Mouse (Mus musculus): ENCODE data around the gene Tef. TPM values are rescaled to one million over a fixed set of nuclear protein-coding genes. Genes with fewer than 3 reads are reported as not detected.

Gene Tef
- polyA plus RNA-seq, 1 experiment from 2014 or later = 22.9 TPM

DNA sequence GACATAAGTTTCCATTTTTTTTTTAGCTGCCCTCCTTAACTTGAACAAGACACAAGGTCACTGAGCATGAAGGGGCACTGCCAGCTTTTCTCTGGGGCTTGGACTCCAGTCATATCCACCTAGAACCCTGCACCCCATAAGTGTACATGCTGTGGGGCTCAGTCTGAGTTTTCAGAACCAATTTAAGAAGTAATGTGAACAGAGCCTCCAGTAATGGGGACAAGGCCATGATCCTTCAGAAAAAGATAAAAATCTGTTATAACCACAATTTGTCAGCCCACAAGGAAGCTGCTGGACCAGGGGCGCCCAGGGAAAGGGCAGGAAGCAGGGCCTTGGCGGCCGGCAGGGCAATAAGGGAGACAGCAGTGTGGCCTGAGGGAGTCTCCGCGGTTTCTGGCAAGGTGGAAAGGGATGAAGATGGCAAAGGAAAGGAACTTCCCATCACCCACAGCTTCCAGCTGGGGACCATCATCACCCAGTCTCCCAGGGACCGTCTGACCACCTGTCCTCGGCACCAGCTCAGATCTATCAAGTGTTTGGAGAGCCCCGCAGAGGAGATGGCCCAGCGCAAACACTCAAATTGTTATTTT lies 50.3 kb downstream of the Tef start:
- no peak for ATAC-seq (replicated peaks; ENCODE audit: insufficient number of reproducible peaks, insufficient read depth, low FRiP score, low read depth)
- Histone ChIP-seq H3K4me1 (replicated peaks) (peaks cover 36% of the 10 kb centered on the region), H3K9ac (no peak overlapping the region), H3K4me3 (no peak overlapping the region), H3K4me2 (no peak overlapping the region), H3K36me3 (peaks cover 46% of the 10 kb centered on the region), H3K9me3 (replicated peaks) (no peaks in the 10 kb centered on the region), H3K27ac (no peak overlapping the region), H3K27me3 (no peaks in the 10 kb centered on the region)
- WGBS = 79% methylated on average over 9 of the region's 9 CpGs

DNA sequence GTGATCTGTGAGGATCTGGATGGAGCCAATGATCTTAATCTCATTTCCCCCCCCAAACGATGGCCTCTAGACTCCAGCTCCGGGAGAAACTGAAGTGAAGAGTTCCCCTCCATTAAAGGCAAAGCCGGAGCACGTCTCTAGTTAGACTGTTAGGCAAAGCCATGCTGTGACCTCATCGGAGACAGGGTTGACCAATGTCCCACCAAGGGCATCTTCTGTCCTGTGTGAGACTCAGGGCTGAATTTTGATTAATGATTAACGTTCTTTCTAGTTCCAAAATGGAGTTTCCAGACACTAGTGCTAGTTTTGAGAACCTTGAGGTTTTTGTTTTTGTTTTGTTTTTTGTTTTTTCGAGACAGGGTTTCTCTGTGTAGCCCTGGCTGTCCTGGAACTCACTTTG lies 50.9 kb downstream of the Tef start:
- H3K36me3 ChIP-seq = peaks cover 41% of the 10 kb centered on the region
- no peak overlapping the region for H3K4me3 ChIP-seq
- peaks cover 36% of the 10 kb centered on the region for H3K4me1 ChIP-seq (replicated peaks)
- no peak overlapping the region for H3K27ac ChIP-seq
- H3K9me3 ChIP-seq (replicated peaks) = no peaks in the 10 kb centered on the region
- ATAC-seq (replicated peaks; ENCODE audit: insufficient number of reproducible peaks, insufficient read depth, low FRiP score, low read depth) = no peak
- 88% methylated on average over 7 of the region's 7 CpGs for WGBS
- H3K4me2 ChIP-seq = no peak overlapping the region
- no peak overlapping the region for H3K9ac ChIP-seq
- no peaks in the 10 kb centered on the region for H3K27me3 ChIP-seq

GRCm38 (mm10) chr15:81856030-81856790 lies 54.0 kb downstream of the Tef start:
- under 1% methylated on average over 28 of the region's 28 CpGs for WGBS
- H3K9me3 ChIP-seq (replicated peaks) = no peaks in the 10 kb centered on the region
- no peaks in the 10 kb centered on the region for H3K27me3 ChIP-seq
- peaks cover 28% of the 10 kb centered on the region for H3K4me1 ChIP-seq (replicated peaks)
- H3K36me3 ChIP-seq = peaks cover 19% of the 10 kb centered on the region; the same call in 1 of the 2 replicates
- peak overlapping the region; percentile 91 for H3K4me2 ChIP-seq
- peak overlapping the region; percentile 98 for H3K27ac ChIP-seq
- peak; percentile 79 for ATAC-seq (replicated peaks; ENCODE audit: insufficient number of reproducible peaks, insufficient read depth, low FRiP score, low read depth)
- H3K4me3 ChIP-seq = peak overlapping the region; percentile 97
- H3K9ac ChIP-seq = peak overlapping the region; percentile 96

DNA sequence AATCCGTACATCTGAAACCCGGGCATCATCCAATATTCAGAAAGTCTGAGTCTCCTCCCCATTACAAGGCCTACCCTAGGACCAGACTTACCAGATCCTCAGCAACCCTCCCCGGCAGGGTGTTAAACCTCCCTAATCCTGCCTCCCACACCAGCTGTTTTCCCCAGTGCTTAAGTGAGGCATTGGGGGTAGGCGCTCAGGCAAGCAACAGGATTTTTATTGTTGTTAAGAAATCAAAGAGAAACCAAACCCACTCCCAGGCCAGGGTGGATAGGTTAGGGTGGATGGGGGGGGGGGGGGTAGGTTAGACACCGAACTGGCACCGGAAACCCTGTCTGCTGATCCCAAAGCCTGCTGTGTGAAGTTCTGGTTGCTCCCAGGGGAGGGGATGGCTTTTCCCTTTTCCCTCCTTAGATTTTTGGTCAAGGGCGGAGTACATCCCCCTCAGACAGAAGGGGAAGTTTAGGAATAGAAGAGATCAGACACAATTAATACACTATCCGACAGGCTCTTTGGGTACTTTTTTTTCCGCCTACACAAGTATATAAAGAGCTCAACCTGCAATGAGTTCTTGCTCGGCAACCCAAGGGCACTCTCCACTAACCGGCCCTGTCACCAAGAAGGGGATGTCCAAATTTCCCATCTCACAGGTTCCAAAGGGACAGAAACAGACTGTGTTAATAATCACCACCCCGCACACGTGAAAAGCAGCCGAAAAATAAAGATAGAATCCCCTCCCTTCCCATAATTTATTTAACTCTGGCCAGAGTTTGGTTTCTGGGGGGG lies 54.9 kb downstream of the Tef start:
- 0% methylated on average over 14 of the region's 14 CpGs for WGBS
- no peaks in the 10 kb centered on the region for H3K9me3 ChIP-seq (replicated peaks)
- peaks cover 28% of the 10 kb centered on the region for H3K4me1 ChIP-seq (replicated peaks)
- ATAC-seq (replicated peaks; ENCODE audit: insufficient number of reproducible peaks, insufficient read depth, low FRiP score, low read depth) = no peak
- peak overlapping the region; percentile 96 for H3K9ac ChIP-seq
- peaks cover 10% of the 10 kb centered on the region; the same call in 1 of the 2 replicates for H3K36me3 ChIP-seq
- H3K4me2 ChIP-seq = peak overlapping the region; percentile 91
- H3K27ac ChIP-seq = peak overlapping the region; percentile 98
- peak overlapping the region; percentile 97 for H3K4me3 ChIP-seq
- H3K27me3 ChIP-seq = no peaks in the 10 kb centered on the region

GRCm38 (mm10) chr15:81857724-81858116 lies 55.5 kb downstream of the Tef start:
- H3K4me3 ChIP-seq = peak overlapping the region; percentile 97
- H3K4me2 ChIP-seq = peak overlapping the region; percentile 91
- peak overlapping the region; percentile 98 for H3K27ac ChIP-seq
- H3K27me3 ChIP-seq = no peaks in the 10 kb centered on the region
- H3K4me1 ChIP-seq (replicated peaks) = peaks cover 25% of the 10 kb centered on the region
- ATAC-seq (replicated peaks; ENCODE audit: insufficient number of reproducible peaks, insufficient read depth, low FRiP score, low read depth) = 0 out of 2 replicates have a peak, but pooled peaks have one; percentile 4
- no peaks in the 10 kb centered on the region for H3K9me3 ChIP-seq (replicated peaks)
- H3K36me3 ChIP-seq = peaks cover 8% of the 10 kb centered on the region; the same call in 1 of the 2 replicates
- peak overlapping the region; percentile 96 for H3K9ac ChIP-seq
- WGBS = 0% methylated on average over 33 of the region's 33 CpGs

GRCm38 (mm10) chr15:81858138-81858516 lies 55.9 kb downstream of the Tef start:
- Histone ChIP-seq H3K4me2 (peak overlapping the region; percentile 91), H3K27me3 (no peaks in the 10 kb centered on the region), H3K9me3 (replicated peaks) (no peaks in the 10 kb centered on the region), H3K4me1 (replicated peaks) (peaks cover 21% of the 10 kb centered on the region), H3K36me3 (peaks cover 4% of the 10 kb centered on the region; the same call in 1 of the 2 replicates), H3K4me3 (peak overlapping the region; percentile 97), H3K9ac (peak overlapping the region; percentile 96), H3K27ac (peak overlapping the region; percentile 98)
- peak; percentile 13; the same call in 1 of the 2 replicates for ATAC-seq (replicated peaks; ENCODE audit: insufficient number of reproducible peaks, insufficient read depth, low FRiP score, low read depth)
- WGBS = under 1% methylated on average over 23 of the region's 23 CpGs

- ATAC-seq (replicated peaks; ENCODE audit: insufficient number of reproducible peaks, insufficient read depth, low FRiP score, low read depth) = peak; percentile 16; the same call in 1 of the 2 replicates
- no peaks in the 10 kb centered on the region for H3K27me3 ChIP-seq
- under 1% methylated on average over 44 of the region's 44 CpGs for WGBS
These were observed 56.5 kb downstream of the Tef start, which contains the start of gene Tob2 for GRCm38 (mm10) chr15:81858517-81859329. Gene Tob2, minus strand, starts transcription at chr15:81858796.

DNA sequence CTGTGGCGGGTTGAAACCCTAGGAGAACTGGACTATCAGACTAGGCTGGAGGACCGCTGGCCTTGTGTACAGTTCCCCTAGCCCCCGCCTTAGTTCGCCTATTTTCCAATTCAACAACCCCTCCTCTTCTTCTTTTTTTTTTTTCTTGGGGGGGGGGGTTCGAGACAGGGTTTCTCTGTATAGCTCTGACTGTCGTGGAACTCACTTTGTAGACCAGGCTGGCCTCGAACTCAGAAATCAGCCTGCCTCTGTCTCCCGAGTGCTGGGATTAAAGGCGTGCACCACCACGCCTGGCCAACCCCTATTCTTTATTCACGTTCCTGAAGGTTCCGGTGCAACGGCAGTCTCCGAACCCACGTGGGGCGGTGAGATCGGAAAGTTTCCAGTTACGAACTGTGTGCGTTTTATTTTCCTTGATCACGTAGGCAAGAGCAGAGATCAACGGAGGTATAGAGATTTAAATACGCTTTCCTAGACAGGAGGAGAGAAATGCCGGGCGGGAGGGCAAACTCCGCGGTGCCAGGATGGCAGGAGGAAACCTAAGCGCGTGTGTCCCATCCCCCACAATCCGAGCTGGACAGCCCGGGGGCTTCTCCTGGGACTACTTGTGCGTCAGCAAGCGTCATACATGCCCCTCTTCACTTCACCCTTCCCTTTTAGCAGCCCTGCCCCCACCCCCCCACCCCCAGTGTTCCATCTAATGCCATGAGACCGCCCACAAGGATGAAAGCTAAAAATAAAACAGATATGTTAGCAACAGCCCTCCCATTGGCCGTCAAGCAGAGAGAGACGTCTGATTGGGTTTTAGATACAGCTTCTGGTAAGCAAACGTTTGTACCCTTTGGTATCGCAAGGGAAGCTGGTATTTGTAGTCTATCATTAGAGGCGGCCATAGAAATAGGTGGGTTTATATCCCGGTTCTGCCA lies 57.4 kb downstream of the Tef start:
- H3K36me3 ChIP-seq = peaks cover 5% of the 10 kb centered on the region; the same call in 1 of the 2 replicates
- no peaks in the 10 kb centered on the region for H3K9me3 ChIP-seq (replicated peaks)
- H3K4me3 ChIP-seq = peak overlapping the region; percentile 97
- H3K4me2 ChIP-seq = peak overlapping the region; percentile 91
- under 1% methylated on average over 39 of the region's 39 CpGs for WGBS
- H3K4me1 ChIP-seq (replicated peaks) = peaks cover 20% of the 10 kb centered on the region
- H3K9ac ChIP-seq = peak overlapping the region; percentile 96
- no peaks in the 10 kb centered on the region for H3K27me3 ChIP-seq
- peak; percentile 81 for ATAC-seq (replicated peaks; ENCODE audit: insufficient number of reproducible peaks, insufficient read depth, low FRiP score, low read depth)
- peak overlapping the region; percentile 98 for H3K27ac ChIP-seq

More at GRCm38 (mm10) chr15:81858517-81859329, 56.5 kb downstream of the Tef start, which contains the start of gene Tob2:
- H3K36me3 ChIP-seq = peaks cover 4% of the 10 kb centered on the region; the same call in 1 of the 2 replicates
- peak within 1 kb of the TSS; percentile 96 for H3K9ac ChIP-seq
- H3K27ac ChIP-seq = peak within 1 kb of the TSS; percentile 98
- H3K4me2 ChIP-seq = peak within 1 kb of the TSS; percentile 91
- H3K4me1 ChIP-seq (replicated peaks) = peaks cover 21% of the 10 kb centered on the region
- peak within 1 kb of the TSS; percentile 97 for H3K4me3 ChIP-seq
- no peaks in the 10 kb centered on the region for H3K9me3 ChIP-seq (replicated peaks)

DNA sequence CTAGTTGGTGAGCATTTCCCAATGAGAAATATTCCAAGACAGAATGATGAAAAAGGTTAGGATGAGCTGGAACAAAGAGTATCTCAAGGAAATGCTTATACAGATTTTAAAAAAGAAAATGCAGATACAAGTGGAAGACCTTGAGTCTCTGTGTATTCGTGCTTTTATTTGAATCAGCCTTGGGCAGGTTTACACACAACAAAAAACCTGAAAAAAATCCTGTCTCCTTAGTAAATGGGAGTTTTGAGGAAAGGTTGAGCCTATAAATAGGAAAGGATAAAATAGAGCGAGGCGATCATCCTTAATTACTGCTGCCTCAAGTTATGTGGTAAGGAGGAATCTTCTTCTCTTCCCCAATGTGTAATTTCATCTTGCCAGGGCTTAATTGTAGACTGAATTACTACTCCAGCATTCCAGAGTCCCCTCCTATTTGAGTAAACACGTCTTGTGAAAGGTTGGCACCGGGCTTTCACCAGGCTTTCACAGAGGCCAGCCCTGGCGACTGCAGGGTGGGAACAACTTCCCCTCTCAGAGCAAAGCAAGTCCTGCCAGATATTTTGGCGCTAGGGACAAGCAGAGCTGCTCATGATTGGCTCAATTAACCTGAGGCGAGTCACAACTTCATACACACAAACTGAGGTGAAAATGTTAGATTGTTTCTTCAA lies 58.4 kb downstream of the Tef start:
- no peak overlapping the region for H3K9ac ChIP-seq
- H3K9me3 ChIP-seq (replicated peaks) = no peaks in the 10 kb centered on the region
- no peak for ATAC-seq (replicated peaks; ENCODE audit: insufficient number of reproducible peaks, insufficient read depth, low FRiP score, low read depth)
- H3K36me3 ChIP-seq = peaks cover 11% of the 10 kb centered on the region; the same call in 1 of the 2 replicates
- no peaks in the 10 kb centered on the region for H3K27me3 ChIP-seq
- H3K4me1 ChIP-seq (replicated peaks) = peaks cover 11% of the 10 kb centered on the region
- 39% methylated on average over 8 of the region's 8 CpGs for WGBS
- H3K4me2 ChIP-seq = peak overlapping the region; percentile 91
- no peak overlapping the region for H3K4me3 ChIP-seq
- peak overlapping the region; percentile 53 for H3K27ac ChIP-seq
